Mouse (Mus musculus) heart, postnatal 4 days (tissue): ENCODE measurements around the gene Rnf8. TPM values are rescaled to one million over a fixed set of nuclear protein-coding genes. Genes with fewer than 3 reads are reported as not detected.
A peak's percentile ranks its signal among the peaks of the same experiment; 100 is the strongest.

Experiments used
- DNase-seq: peaks from one replicate; pipeline ENCODE4 v3.0.0; 2021
- total RNA-seq, 2 experiments: library from RNA; stranded (reverse); gene quantifications; 2 replicates each; pipeline ENCODE4 v1.2.3; 2021

The Rnf8 gene
- total RNA-seq, 2 experiments from 2014 or later = 24.7 to 28.6 TPM

- no peak for DNase-seq
These were observed 12.7 kb downstream of the Rnf8 start for GRCm38 (mm10) chr17:29627285-29627684.

GRCm38 (mm10) chr17:29628946-29629345 lies 14.4 kb downstream of the Rnf8 start:
- no peak for DNase-seq

GRCm38 (mm10) chr17:29629620-29630019 lies 15.0 kb downstream of the Rnf8 start:
- DNase-seq = no peak

GRCm38 (mm10) chr17:29632312-29632711 lies 17.7 kb downstream of the Rnf8 start:
- no peak for DNase-seq

DNA sequence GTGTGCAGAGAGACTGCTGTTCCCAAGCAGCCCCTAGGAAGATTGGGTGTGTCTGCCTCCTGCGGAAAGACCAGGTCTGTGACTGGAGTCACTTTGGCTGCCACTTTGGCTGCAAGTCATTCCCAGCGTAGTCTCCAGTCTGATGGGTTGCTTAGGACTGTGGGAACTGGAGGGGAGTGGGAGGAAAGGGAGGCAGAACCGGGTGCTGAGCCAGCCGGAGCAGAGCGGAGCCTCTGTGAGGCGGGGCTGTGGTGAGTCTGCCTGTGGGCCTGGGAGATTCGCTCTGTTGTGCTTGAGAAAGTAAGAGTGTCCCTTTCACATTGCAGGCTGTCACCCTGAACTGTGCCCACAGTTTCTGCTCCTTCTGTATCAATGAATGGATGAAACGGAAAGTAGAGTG lies 20.9 kb downstream of the Rnf8 start:
- no peak for DNase-seq

GRCm38 (mm10) chr17:29636118-29636517 lies 21.5 kb downstream of the Rnf8 start:
- DNase-seq = peak; percentile 56

DNA sequence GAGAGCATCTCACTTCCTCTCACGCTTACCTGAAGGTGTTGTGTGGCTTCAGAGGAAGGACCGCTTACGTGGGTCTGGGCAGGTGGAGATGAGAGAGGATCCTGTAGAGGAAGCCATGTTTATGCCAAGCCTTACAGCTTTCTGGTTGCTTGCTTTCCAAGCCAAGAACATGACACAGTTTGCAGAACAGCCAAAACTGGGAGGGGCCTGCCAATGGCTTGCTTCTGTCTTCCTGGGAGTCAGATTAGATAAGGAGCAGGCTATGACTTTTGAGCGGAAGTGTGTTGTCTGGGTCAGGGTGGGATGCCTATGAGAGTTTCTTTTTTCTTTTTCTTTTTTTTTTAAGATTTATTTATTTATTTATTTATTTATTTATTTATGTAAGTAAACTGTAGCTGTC lies 22.8 kb downstream of the Rnf8 start:
- DNase-seq = peak; percentile 29

GRCm38 (mm10) chr17:29637895-29638294 lies 23.3 kb downstream of the Rnf8 start:
- peak; percentile 25 for DNase-seq

- DNase-seq = no peak
These were observed 26.4 kb downstream of the Rnf8 start for GRCm38 (mm10) chr17:29640971-29641370.

DNA sequence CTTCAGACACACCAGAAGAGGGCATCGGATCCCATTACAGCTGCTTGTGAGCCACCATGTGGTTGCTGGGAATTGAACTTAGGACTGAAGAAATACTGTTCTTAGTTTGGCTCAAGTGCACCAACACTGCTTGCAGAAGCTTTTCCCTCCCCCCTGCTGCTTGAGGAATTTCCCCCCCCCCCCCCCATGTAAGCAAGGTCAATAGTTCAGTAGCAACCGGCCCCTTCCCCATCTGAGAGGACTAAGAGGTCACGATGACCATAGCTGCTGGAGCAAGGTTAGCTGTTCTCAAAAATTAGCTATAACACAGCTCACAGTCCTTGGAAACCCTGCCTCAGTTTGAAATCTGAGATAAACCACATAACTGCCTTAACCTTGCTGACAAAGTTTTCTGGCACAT lies 27.6 kb downstream of the Rnf8 start:
- no peak for DNase-seq

- no peak for DNase-seq
These were observed 43.7 kb downstream of the Rnf8 start for GRCm38 (mm10) chr17:29658249-29658648.

DNA sequence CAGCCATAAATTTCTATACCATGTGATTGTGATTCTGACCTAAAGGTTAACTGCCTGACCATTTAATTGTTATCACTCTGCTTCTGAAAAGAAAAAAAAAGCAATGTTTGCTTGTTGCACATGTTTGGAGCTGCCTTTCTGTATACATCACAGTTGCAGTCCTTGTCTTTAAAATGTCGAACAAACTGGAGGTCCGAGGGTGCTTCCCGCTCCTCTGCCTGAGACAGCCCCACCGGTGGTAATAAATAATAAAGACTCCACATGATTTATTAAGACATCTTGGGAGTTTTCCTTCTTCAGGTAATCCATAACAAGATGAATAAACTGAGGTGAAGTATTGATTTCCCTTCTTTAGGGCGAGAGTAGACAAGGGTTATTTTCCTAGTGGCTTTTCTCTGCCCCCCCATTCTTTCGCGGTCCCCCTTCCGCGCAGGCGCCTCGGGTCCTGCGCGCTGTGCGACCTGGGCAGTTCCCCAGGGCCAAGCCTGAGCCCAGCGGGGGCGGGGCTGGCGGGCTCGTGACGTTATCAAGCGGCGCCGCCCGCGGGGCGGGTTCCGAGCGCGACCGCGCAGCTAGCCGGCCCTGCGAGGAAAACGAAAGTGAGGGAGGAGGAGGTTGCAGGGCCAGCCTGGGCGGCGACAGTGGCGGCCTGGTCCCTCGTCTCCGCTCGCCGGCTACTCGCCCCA lies 45.6 kb downstream of the Rnf8 start, which contains the start of gene Cmtr1:
TSS of gene Cmtr1 (plus strand) at position 520 of the 686 bp plus-strand sequence.
- peak; percentile 98 for DNase-seq

DNA sequence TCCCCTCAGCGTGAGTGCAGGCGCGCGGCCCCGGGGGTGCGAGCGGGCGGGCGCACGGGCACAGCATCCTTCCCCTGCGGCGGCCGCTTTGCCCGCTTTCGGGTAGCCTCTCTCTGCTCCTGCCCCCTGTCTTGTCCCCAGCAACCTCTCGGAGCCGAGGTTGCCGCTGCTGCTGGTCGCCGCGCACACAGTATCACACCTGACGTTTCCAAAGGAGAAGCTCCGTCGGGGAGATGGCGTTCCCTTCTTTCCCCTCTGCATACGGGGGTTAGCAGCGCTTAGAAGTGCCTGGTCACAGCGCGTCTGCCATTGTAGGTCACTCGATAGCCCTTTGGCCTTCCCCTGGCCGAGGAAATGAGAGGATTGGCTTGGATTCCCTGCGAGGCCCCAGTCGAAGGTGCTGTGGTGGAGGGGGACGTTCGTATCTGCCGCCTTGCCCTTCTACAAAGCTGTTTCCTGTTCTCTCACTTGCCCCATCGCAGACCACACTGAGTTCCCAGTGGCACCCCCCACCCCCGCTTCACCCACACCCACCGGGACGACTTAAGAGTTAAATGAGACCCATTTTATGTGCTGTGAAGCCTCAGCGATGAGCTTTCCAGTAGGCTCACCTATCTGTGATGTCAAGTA lies 46.3 kb downstream of the Rnf8 start:
- no peak for DNase-seq

DNA sequence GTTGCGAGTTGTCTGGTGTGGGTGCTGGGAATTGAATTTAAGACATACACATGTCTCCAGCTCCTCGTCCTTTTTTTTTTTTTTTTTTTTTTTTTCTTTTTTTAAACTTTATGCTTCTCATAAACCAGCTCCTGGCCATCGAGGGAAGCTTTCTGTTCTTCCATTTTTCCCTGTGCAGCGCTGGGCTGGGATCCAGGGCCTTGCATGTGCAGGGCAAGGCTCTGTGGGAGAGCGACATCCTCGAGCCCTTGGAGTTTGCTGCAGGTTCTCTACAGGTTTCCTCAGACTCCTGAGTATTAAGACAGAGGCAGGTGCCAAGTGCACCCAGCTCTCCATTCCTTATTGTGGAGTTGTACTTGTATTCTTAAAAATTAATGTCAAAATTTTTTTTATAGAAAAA lies 47.6 kb downstream of the Rnf8 start:
- no peak for DNase-seq

- DNase-seq = no peak
These were observed 53.7 kb downstream of the Rnf8 start for GRCm38 (mm10) chr17:29668051-29668986.

DNA sequence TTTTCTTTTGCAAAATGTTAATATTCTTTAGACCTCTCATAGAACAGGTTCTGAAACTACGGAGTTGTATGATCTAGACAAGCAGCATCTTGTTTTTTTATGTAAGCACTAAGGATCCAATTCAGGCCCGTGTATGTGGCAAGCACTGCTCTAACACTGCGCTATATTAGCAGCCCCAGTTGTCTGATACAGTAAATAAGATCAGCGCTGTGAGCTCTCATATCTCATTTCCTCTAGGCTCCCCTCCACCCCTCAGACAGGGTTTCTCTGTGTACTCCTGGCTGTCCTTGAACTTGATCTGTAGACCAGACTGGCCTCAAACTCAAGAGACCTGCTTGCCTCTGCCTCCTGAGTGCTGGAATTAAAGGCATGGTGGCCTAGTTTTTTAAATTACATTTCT lies 54.4 kb downstream of the Rnf8 start:
- DNase-seq = no peak

GRCm38 (mm10) chr17:29669936-29670335 lies 55.3 kb downstream of the Rnf8 start:
- DNase-seq = no peak

GRCm38 (mm10) chr17:29671021-29671420 lies 56.4 kb downstream of the Rnf8 start:
- no peak for DNase-seq

DNA sequence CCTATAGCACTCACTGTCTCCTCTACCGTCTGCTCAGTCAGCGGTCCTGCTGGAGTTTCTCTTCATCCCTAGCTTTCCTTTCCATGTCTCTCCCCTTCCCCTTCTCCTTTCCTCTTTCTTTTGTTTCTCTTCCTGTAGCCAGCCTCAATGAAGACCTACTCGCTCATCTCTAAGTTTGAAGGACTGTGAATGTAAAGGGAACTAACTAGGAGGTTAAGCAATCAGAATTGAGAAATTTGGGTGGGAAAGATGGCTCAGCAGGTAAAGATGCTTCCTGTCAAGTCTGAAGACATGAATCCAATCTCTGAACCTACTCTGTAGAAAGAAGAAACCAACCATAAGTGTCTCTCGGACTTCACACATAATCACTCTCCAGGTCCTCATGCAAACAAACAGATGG lies 58.7 kb downstream of the Rnf8 start:
- DNase-seq = no peak

DNA sequence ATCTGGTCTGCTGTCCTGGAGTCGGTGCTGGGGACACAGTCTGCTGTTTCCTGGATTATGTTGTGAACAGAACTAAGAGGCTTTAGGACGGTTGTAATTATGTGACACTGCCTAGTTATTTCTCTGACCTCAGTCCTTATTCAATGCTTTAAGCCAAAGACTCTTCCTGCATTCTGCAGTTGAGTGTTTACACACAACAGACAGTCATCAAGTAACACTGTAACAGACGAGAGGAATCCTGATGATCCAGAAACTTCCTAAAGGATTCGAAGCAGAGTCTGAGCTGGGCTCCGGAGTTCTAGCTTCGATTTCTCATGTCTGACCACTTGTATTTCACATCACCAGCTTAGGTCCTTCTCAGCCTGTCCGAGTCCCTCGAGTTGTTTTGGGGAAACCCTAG lies 63.9 kb downstream of the Rnf8 start:
- DNase-seq = no peak

GRCm38 (mm10) chr17:29679038-29679767 lies 64.6 kb downstream of the Rnf8 start:
- no peak for DNase-seq

GRCm38 (mm10) chr17:29680174-29680573 lies 65.6 kb downstream of the Rnf8 start:
- DNase-seq = peak; percentile 58
